Mouse (Mus musculus) erythroblast, embryonic 14.5 days (primary cell): Measurements from ENCODE around the gene Srebf2. TPM values are rescaled to one million over a fixed set of nuclear protein-coding genes. Genes with fewer than 3 reads are reported as not detected.
A peak's percentile ranks its signal among the peaks of the same experiment; 100 is the strongest.
"Not testable (repeated sequence)": the region's sequence is repeated elsewhere in the genome, so short reads cannot be mapped to it uniquely, and the experiment has no call there.

Experiments used
- H3K27me3 ChIP-seq: 2 replicates; pipeline ENCODE4 v1.6.1; 2012; ENCODE audit warnings: inconsistent platforms; ENCODE audit not compliant: control insufficient read depth
- H3K36me3 ChIP-seq: 2 replicates; pipeline ENCODE4 v1.6.1; 2012; ENCODE audit warnings: mild to moderate bottlenecking, inconsistent platforms; ENCODE audit not compliant: control insufficient read depth
- H3K4me1 ChIP-seq: 2 replicates; pipeline ENCODE4 v1.6.1; 2012; ENCODE audit warnings: inconsistent platforms; ENCODE audit not compliant: control insufficient read depth
- H3K4me3 ChIP-seq: replicated peaks from 2 replicates; pipeline ENCODE3; 2012; ENCODE audit warnings: moderate library complexity, mild to moderate bottlenecking, inconsistent platforms
- H3K9me3 ChIP-seq: 2 replicates; pipeline ENCODE4 v1.6.1; 2012; ENCODE audit warnings: low read length, inconsistent platforms, mixed read lengths; ENCODE audit not compliant: control insufficient read depth
- GATA1 ChIP-seq: IDR thresholded peaks from 2 replicates; pipeline ENCODE4 v1.6.1; 2012; ENCODE audit warnings: low read length, inconsistent platforms, mixed read lengths
- TAL1 ChIP-seq: IDR thresholded peaks from 3 replicates; pipeline ENCODE4 v1.6.1; 2012; ENCODE audit warnings: low read length, inconsistent platforms, mixed read lengths
- polyA plus RNA-seq: library from polyadenylated mRNA; stranded (reverse); fragments of >175 nt; gene quantifications from 2 replicates; pipeline ENCODE4 v1.2.3, GENCODE M21; 2012

Srebf2 gene
- polyA plus RNA-seq, 1 experiment, result 17.0 TPM

GRCm38 (mm10) chr15:82235661-82236060, 88.7 kb downstream of the Srebf2 start:
- no peak overlapping the region for H3K4me3 ChIP-seq
- H3K9me3 ChIP-seq, result no peaks in the 10 kb centered on the region

GRCm38 (mm10) chr15:82236565-82236964, 89.6 kb downstream of the Srebf2 start:
- no peaks in the 10 kb centered on the region for H3K9me3 ChIP-seq
- H3K27me3 ChIP-seq, result no peaks in the 10 kb centered on the region
- no peak overlapping the region for H3K4me3 ChIP-seq
- peaks cover 13% of the 10 kb centered on the region for H3K4me1 ChIP-seq
- H3K36me3 ChIP-seq, result peaks cover 86% of the 10 kb centered on the region
- TF ChIP-seq TAL1, result no peak
- TF ChIP-seq GATA1, result no peak

More at GRCm38 (mm10) chr15:82235661-82236060, 88.7 kb downstream of the Srebf2 start:
- H3K4me1 ChIP-seq, result peaks cover 12% of the 10 kb centered on the region; the same call in 1 of the 2 replicates
- no peak for TF ChIP-seq TAL1
- no peak for TF ChIP-seq GATA1
- H3K36me3 ChIP-seq, result peaks cover 77% of the 10 kb centered on the region
- H3K27me3 ChIP-seq, result no peaks in the 10 kb centered on the region

- Histone ChIP-seq H3K27me3 (no peaks in the 10 kb centered on the region), H3K4me3 (peak overlapping the region; percentile 70), H3K36me3 (peaks cover 34% of the 10 kb centered on the region), H3K9me3 (no peaks in the 10 kb centered on the region), H3K4me1 (peaks cover 25% of the 10 kb centered on the region)
- no peak for TF ChIP-seq GATA1
Observed at GRCm38 (mm10) chr15:82243311-82243710, 96.3 kb downstream of the Srebf2 start.

GRCm38 (mm10) chr15:82243742-82244114, 96.7 kb downstream of the Srebf2 start:
- peak overlapping the region; percentile 70 for H3K4me3 ChIP-seq
- no peak for TF ChIP-seq GATA1
- no peak for TF ChIP-seq TAL1
- H3K9me3 ChIP-seq, result no peaks in the 10 kb centered on the region
- H3K27me3 ChIP-seq, result no peaks in the 10 kb centered on the region
- peaks cover 24% of the 10 kb centered on the region for H3K4me1 ChIP-seq
- H3K36me3 ChIP-seq, result peaks cover 30% of the 10 kb centered on the region

GRCm38 (mm10) chr15:82244115-82244804, 97.3 kb downstream of the Srebf2 start, which contains the start of gene Cenpm:
Gene Cenpm (minus strand): TSS chr15:82244748.
- Histone ChIP-seq H3K36me3 (peaks cover 24% of the 10 kb centered on the region), H3K4me3 (peak within 1 kb of the TSS; percentile 70), H3K27me3 (no peaks in the 10 kb centered on the region), H3K4me1 (peaks cover 24% of the 10 kb centered on the region), H3K9me3 (no peaks in the 10 kb centered on the region)
- TF ChIP-seq GATA1 (no peak), TAL1 (no peak)

GRCm38 (mm10) chr15:82244805-82245161, 97.8 kb downstream of the Srebf2 start:
- H3K9me3 ChIP-seq, H3K27me3 ChIP-seq: not testable (repeated sequence)
- H3K36me3 ChIP-seq, result peaks cover 19% of the 10 kb centered on the region

GRCm38 (mm10) chr15:82247131-82247776, 100.3 kb downstream of the Srebf2 start:
- no peak for TF ChIP-seq TAL1
- TF ChIP-seq GATA1, result no peak

More at GRCm38 (mm10) chr15:82244805-82245161, 97.8 kb downstream of the Srebf2 start:
- Histone ChIP-seq H3K4me3 (peak overlapping the region; percentile 70), H3K4me1 (peaks cover 24% of the 10 kb centered on the region)

GRCm38 (mm10) chr15:82251579-82251978, 104.6 kb downstream of the Srebf2 start:
- Histone ChIP-seq H3K4me3 (no peak overlapping the region), H3K36me3 (no peaks in the 10 kb centered on the region), H3K4me1 (no peaks in the 10 kb centered on the region), H3K9me3 (peaks cover 4% of the 10 kb centered on the region), H3K27me3 (peaks cover 6% of the 10 kb centered on the region)
- TF ChIP-seq GATA1 (no peak), TAL1 (no peak)

More at GRCm38 (mm10) chr15:82247131-82247776, 100.3 kb downstream of the Srebf2 start:
- H3K36me3 ChIP-seq, result peaks cover 3% of the 10 kb centered on the region
- no peaks in the 10 kb centered on the region for H3K27me3 ChIP-seq
- peaks cover 4% of the 10 kb centered on the region for H3K9me3 ChIP-seq
- no peak overlapping the region for H3K4me3 ChIP-seq
- H3K4me1 ChIP-seq, result peaks cover 17% of the 10 kb centered on the region

GRCm38 (mm10) chr15:82252097-82252496, 105.1 kb downstream of the Srebf2 start, which contains the start of gene 1500009C09Rik:
Gene 1500009C09Rik (plus strand): TSS chr15:82252397.
- Histone ChIP-seq H3K36me3 (no peaks in the 10 kb centered on the region), H3K9me3 (peaks cover 4% of the 10 kb centered on the region), H3K4me1 (no peaks in the 10 kb centered on the region), H3K4me3 (no peak within 1 kb of the TSS), H3K27me3 (peaks cover 6% of the 10 kb centered on the region)
- TF ChIP-seq TAL1 (no peak), GATA1 (no peak)

Other genes starting within 250 kb of the Srebf2 start
- gene Polr3h, start 220.9 kb upstream of the Srebf2 start, polyA plus RNA-seq, result 5.2 and 7.4 TPM in 2 replicates
- gene Csdc2, start 210.4 kb upstream of the Srebf2 start, polyA plus RNA-seq, result not detected in 2 replicates
- gene Pmm1, start 186.3 kb upstream of the Srebf2 start, polyA plus RNA-seq, result 4.2 and 6.3 TPM in 2 replicates
- gene 1700029P11Rik, start 166.6 kb upstream of the Srebf2 start, polyA plus RNA-seq, result not detected in 2 replicates
- gene Xrcc6, start 159.3 kb upstream of the Srebf2 start, polyA plus RNA-seq, result 1.2 and 1.4 TPM in 2 replicates
- 2.9 and 4.2 TPM in 2 replicates for gene Desi1, start 113.3 kb upstream of the Srebf2 start, polyA plus RNA-seq
- 3.0 and 10.5 TPM in 2 replicates for gene Snu13, start 99.6 kb upstream of the Srebf2 start, polyA plus RNA-seq
- gene 4930407I10Rik, start 88.0 kb upstream of the Srebf2 start, polyA plus RNA-seq, result 0.01 TPM in 1 of 2 replicates, not detected in the other
- not detected in 2 replicates for gene Mei1, start 77.2 kb upstream of the Srebf2 start, polyA plus RNA-seq
- gene Ccdc134, start 19.3 kb upstream of the Srebf2 start, polyA plus RNA-seq, result 0.70 and 0.73 TPM in 2 replicates
- gene Shisa8, start 65.6 kb downstream of the Srebf2 start, polyA plus RNA-seq, result 0.03 TPM in 2 replicates
- gene Tnfrsf13c, start 77.2 kb downstream of the Srebf2 start, polyA plus RNA-seq, result 0.36 TPM in 1 of 2 replicates, not detected in the other
- gene Cenpm, start 97.6 kb downstream of the Srebf2 start, polyA plus RNA-seq, result 16.4 and 20.1 TPM in 2 replicates
- gene 1500009C09Rik, start 105.2 kb downstream of the Srebf2 start, polyA plus RNA-seq, result not detected in 2 replicates
- not detected in 2 replicates for gene Sept3, start 127.7 kb downstream of the Srebf2 start, polyA plus RNA-seq
- gene Wbp2nl, start 151.8 kb downstream of the Srebf2 start, polyA plus RNA-seq, result not detected in 2 replicates
- gene Naga, start 191.7 kb downstream of the Srebf2 start, polyA plus RNA-seq, result 17.6 and 23.0 TPM in 2 replicates
- gene Pheta2, start 191.8 kb downstream of the Srebf2 start, polyA plus RNA-seq, result 1.8 and 2.3 TPM in 2 replicates
- gene Smdt1, start 191.8 kb downstream of the Srebf2 start, polyA plus RNA-seq, result 17.6 and 17.8 TPM in 2 replicates
- gene Ndufa6, start 207.1 kb downstream of the Srebf2 start, polyA plus RNA-seq, result 28.3 and 30.8 TPM in 2 replicates
- 0.08 TPM in 1 of 2 replicates, not detected in the other for gene Cyp2d22, start 233.1 kb downstream of the Srebf2 start, polyA plus RNA-seq
- not detected in 2 replicates for gene Cyp2d11, start 246.8 kb downstream of the Srebf2 start, polyA plus RNA-seq